Mouse (Mus musculus): ENCODE results near the gene Ndufs3.

The Ndufs3 gene

DNA sequence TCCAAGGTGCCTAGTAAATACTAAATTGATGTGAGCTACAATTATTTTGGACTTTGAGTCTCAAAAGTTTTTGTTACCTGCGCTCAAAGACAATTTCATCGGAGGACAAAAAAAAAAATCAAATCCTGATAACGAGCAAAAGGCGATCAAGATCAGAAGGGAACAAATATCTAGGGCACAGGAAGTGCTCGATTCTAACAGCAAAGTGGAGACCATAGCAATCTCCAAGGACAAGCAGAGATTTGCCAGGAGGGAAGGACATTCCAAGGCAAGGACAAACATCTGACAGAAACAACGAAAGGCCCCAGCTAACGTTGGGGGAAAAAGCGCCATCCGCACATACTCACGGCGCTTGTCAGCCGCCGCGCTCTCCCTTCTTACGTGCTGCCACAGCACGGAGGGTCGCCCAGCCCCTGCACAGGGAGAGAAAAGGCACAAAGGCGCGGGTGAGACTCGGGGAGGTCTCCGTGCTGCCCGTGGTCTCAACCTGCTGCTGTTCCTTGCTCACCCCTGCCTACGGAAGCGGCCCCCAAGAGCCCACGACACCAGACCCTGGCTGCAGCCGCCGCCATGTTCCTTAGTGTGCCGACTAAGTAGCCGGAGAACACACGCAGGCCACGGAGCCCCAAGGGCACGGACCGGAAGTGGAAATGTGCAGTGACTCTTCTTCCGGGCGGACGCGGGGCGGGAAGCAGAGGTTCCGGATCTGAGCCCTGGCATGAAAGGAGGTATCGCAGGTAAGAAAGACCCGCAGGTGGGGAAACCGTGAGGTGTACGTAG lies at the start of gene Ndufs3, which contains the start of gene Kbtbd4:
Gene Ndufs3, minus strand, starts transcription at position 752 of the 780 bp plus-strand sequence.
Gene Kbtbd4, plus strand, starts transcription at position 665 of the 780 bp plus-strand sequence.
- peak; percentile 89 for DNase-seq (ENCODE audit: low spot score in 2 of 2)

GRCm38 (mm10) chr2:90953461-90953860 lies 48.8 kb upstream of the Ndufs3 start:
- DNase-seq (ENCODE audit: low spot score in 2 of 2), result no peak

- DNase-seq (ENCODE audit: low spot score in 2 of 2), result no peak
Observed at GRCm38 (mm10) chr2:90950582-90951194, 46.1 kb upstream of the Ndufs3 start.

DNA sequence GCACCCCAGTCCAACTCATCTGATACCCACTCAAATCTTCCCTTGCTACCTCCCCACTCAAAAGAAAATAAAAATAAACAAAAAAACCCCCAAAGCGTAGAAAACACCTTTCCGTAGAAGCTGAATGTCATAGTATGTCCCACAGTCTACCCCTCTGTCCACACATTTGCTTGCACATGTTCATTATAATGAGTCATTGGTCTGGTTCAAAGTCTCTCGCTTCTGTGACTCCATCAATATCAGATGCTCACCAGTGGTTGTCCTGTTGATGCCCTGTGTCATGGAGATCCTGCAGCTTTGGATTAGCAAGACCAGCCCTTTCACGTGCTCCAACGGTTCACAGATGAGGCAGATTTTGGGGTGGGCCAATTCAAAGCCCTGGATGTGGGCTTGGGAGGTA lies 45.5 kb upstream of the Ndufs3 start:
- no peak for DNase-seq (ENCODE audit: low spot score in 2 of 2)

GRCm38 (mm10) chr2:90941744-90942143 lies 37.1 kb upstream of the Ndufs3 start:
- no peak for DNase-seq (ENCODE audit: low spot score in 2 of 2)

- peak; percentile 70 to 81 for DNase-seq (ENCODE audit: low spot score in 2 of 2)
Observed at GRCm38 (mm10) chr2:90940233-90941229, 35.9 kb upstream of the Ndufs3 start, which contains the start of gene Celf1. TSS of gene Celf1 (plus strand) at chr2:90940382.

DNA sequence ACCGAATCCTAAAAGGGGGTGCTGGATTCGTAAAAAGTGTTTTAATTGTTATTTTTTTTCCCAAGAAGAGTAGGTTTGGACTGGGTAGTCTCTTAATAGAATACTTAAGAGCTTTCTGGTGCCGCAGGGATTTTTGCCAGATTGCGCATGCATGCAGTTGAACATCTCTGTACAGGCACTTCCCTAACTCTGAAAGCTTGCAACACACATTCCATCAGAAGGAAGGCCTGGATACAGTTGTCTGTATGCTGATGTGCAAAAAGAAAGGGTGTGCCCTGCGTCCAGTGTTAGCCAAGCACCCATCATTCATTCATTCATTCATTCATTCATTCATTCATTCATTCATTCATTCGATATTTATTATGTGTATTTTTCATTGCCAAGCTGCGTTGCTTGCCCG lies 35.1 kb upstream of the Ndufs3 start:
- no peak for DNase-seq (ENCODE audit: low spot score in 2 of 2)

GRCm38 (mm10) chr2:90938362-90938761 lies 33.7 kb upstream of the Ndufs3 start:
- DNase-seq (ENCODE audit: low spot score in 2 of 2), result no peak

DNA sequence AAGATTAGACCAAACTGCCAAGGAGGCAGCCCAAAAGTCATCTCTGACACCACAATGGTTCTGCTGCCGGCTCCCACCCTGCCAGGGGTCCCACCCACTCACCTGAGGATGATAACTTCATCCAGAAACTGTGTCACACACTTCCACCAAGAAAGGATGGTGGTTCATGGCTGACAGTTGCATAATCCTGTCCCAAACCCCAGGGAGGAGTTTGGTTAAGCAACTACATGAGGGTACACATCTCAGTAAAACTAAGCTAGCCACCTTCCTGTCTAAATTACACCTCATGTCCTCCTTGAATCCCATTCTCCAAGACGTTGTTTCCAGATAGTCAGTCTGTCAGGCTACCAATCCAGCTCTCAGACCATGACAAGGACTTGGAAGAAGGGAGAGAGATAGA lies 27.6 kb upstream of the Ndufs3 start:
- DNase-seq (ENCODE audit: low spot score in 2 of 2), result no peak

DNA sequence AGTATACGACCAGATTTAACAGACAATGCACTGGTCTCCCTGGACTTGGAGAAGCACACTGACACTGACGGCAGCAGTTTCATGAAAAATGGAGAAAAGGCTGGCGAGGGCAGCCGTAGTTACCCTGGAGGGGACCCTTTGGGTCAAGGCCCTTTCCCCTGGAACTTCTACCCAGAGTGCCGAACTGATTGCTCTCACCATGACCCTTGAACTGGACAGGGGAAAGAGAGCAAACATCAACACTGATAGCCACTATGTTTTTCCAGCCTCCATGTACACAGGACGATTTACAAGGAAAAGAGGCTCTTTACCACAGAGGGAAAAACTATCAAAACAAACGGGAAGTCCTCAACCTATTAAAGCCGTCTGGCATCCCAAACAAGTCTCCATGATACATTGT lies 27.2 kb upstream of the Ndufs3 start:
- no peak for DNase-seq (ENCODE audit: low spot score in 2 of 2)

DNA sequence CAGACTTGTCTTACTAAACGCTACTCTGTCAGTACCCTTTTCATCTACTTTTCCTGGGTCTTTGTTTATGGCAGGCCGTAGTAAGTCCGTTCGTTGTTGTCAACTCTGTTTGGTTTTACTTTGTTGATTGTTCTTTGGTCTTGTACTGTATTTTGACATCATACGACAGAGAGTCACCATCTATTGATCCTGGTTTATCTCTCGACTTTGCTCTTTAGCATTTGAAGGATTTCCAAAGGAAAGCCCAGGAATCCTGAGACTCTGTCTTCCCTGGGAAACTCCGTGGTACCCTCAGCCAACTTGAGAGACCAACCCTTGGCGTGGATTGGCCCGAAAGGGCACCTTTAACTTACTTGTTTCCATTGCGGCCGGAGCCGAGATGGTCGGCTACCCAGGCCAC lies 23.9 kb upstream of the Ndufs3 start:
- DNase-seq (ENCODE audit: low spot score in 2 of 2), result no peak

DNA sequence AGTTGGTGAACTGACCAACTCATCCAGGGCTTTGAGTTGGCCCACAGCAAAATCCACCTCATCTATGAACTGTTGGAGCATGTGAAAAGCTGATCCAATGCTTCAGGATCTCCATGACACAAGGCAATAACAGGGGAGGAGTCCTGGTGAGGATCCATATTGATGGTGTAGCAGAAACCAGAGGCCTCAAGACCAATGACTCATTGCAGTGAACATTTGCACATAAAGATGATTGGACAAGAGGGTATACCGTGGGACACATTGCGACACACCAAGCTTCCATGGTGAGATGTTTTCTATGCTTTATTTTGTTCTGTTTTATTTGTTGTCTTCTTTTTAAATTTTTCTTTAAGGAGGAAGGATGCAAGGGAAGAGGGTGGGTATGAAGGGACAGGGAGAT lies 18.0 kb upstream of the Ndufs3 start:
- DNase-seq (ENCODE audit: low spot score in 2 of 2), result no peak

- no peak for DNase-seq (ENCODE audit: low spot score in 2 of 2)
Observed at GRCm38 (mm10) chr2:90921178-90921577, 16.6 kb upstream of the Ndufs3 start.

DNA sequence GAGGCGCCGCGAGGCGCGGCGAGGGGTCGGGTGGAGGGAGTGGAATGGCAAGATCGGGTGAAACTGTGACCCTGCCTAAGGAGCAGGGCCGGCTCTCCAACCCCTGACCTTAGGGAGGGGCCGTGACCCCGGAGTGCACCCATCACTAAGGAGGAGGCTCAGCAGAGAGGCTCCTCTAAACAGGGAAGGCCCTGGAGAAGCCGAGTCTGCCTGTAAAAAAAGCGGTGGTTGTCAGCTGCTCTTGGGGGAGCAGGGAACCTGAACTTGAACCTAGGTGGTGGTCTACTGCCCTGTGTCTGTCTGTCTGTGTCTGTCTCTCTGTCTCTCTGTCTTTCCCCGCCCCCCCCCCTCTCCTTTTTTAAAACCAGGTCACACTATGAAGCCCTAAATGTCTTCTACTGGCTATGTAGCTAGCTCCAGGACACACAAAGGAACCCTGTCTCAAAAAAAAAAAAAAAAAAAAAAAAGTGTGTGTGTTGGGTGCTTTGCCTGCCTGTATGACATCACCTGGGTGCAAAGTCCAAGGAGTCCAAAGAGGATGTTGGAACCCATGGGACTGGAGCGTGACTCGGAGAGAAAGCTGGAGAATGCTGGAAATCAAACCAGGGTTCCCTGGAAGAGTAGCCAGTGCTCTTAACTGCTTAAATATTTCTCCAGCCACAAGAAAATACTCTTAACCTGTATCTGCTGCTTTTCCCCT lies 13.5 kb upstream of the Ndufs3 start:
- no peak for DNase-seq (ENCODE audit: low spot score in 2 of 2)

DNA sequence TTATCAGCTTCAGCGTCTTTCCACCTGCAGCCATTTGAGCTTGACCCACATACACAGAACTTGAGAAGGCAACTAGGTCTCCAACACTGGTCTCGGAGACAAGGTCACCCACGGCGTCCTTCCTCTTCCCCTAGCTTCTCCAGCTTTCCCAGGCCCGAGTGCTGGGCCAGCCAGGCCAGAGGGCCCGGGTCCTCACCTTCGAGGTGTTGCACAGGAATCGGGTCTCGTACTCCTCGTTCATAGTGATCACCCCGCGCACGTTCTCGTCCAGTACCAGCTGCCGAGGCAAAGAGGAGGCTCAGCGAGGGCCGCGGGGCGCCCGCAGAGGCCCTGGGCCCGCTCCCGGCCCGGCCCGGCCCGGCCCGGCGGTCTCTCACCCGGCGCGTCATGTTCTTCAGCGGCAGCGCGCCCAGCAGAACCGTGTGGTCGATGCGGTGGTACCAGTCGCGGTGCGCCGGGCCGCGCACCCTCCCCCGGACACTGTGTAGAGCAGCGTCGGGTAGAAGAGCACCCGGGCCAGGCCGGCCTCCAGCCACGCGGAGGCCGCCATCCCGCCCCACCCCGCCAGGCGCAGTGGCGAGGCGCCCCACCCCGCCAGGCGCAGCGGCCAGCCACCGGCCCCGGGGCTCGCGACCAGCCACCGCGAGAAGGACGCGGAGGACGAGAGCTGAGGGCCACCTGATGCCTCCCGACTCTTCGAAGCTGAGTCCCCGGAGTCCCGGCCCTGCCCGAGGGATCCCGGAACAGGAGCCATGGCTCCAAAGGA lies 12.8 kb upstream of the Ndufs3 start:
- DNase-seq (ENCODE audit: low spot score in 2 of 2), result peak; percentile 43 to 60

- no peak for DNase-seq (ENCODE audit: low spot score in 2 of 2)
Observed at GRCm38 (mm10) chr2:90916560-90917232, 12.1 kb upstream of the Ndufs3 start.

- DNase-seq (ENCODE audit: low spot score in 2 of 2), result no peak
Observed at GRCm38 (mm10) chr2:90915516-90915915, 10.9 kb upstream of the Ndufs3 start.

GRCm38 (mm10) chr2:90913671-90914070 lies 9.0 kb upstream of the Ndufs3 start:
- DNase-seq (ENCODE audit: low spot score in 2 of 2), result no peak

- no peak for DNase-seq (ENCODE audit: low spot score in 2 of 2)
Observed at GRCm38 (mm10) chr2:90911668-90912067, 7.0 kb upstream of the Ndufs3 start.

DNA sequence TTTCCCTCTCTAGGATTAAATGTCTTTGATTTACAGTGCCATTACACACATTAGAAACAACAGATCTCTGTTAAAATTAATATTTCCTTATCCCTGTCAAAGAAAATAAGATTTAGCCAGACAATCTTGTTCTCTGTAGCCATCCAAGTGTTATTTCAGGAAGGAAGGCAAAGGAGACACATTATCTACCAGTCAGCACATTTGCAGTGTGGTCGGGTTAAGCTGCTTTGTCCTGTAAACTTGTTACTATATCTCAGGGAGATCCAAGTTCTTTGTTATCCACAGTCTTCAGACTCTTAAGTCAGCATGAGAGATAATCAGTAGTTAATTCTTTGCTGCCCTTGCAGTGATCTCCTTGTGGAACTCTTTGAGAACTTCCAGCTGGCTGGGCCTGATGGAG lies 6.2 kb upstream of the Ndufs3 start:
- DNase-seq (ENCODE audit: low spot score in 2 of 2), result no peak
